Mouse (Mus musculus) induced T-regulatory cell, adult 2 months (primary cell): ENCODE results near the gene Col15a1.

Experiments used
- DNase-seq: peaks from one replicate; pipeline ENCODE4 v3.0.0-alpha.2; 2012; ENCODE audit warnings: low read depth

The Col15a1 gene

DNA sequence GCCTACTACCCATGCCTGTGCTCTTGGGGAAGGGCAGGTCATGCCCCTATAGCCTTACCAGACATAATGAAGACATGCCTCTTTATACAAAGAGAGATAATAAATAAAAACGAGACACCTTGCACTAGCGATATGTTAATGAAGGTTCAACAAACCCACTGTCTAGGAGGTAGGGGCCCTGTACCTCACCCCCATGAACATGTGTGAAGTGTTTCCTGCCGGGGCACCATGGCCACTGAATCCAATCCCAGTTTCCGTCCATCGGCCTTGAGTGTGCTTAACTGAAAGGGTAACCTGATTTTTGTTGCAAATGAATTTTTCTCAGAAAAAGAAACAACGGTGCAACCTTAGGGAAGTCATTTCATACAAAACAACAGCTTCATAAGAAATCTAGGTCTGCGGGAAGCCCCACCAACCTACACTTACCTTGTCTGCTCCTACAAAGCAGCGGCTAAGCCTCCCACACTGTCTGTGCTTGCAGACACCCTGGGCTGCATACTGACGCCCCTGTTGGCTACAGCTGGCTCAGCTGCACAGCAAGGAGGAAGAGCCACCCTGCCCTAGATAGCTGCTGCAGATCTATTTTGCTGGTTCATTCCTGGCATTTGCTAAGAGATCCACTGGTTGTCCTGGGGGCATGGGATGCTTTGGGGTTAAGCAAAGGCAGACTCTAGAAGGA, 64.6 kb downstream of the Col15a1 start:
- DNase-seq = peak; percentile 71

DNA sequence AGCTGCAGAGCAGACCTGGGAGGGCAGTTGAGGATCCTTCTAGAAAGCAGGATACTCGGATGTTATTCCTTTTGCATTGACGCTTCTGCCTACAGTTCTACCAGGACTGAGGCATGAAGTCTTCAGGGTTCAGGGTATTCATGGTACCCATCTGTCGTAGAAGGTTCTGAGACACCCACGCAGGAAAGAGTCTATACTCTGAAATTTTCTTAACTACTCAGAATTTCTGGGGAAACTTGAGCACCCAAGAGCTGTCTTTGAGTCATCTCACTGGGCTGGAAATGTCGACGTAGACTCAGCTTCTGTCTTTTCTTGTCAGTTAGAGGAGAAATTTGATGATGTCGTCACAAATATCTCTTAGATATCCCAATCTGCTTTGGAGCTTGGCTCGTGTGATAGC, 65.8 kb downstream of the Col15a1 start:
- DNase-seq = peak; percentile 66

DNA sequence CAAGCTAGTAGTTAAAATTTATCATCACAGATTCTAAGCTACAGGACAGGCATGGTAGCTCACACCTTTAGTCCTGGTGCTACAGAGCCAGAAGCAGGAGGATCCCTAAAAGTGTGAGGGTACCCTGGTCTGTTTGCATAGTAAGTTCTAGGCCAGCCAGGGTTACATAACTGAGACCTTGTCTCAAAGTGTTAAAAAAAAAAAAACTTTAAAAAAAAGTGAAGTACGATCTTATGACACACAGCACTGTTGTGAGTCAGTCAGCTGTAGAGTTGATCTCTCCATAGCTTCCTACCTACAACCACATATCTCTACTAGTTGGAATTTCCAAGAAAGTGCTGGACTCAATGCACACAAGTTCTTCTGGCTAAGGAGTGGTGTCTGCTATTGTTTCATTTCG, 67.0 kb downstream of the Col15a1 start:
- DNase-seq = no peak

DNA sequence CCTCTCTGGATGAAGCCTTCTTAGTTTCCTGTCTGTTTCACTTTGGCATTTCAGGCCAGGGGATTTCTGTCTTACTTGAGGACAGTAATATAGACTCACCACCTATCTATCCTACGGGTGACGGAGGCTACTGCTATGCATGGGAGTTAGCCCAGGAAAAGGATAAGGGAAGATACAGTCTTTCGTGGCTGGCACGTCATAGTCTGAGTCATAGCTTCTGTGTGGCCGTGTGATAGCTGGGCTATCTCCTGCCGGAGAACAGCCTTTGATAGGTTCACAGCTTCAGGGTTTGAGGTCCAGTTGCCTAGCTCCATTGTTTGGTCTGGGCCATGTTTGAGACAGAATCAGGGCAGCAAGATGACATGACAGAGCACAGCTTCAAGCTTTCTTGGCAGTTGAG, 70.4 kb downstream of the Col15a1 start:
- DNase-seq = no peak

DNA sequence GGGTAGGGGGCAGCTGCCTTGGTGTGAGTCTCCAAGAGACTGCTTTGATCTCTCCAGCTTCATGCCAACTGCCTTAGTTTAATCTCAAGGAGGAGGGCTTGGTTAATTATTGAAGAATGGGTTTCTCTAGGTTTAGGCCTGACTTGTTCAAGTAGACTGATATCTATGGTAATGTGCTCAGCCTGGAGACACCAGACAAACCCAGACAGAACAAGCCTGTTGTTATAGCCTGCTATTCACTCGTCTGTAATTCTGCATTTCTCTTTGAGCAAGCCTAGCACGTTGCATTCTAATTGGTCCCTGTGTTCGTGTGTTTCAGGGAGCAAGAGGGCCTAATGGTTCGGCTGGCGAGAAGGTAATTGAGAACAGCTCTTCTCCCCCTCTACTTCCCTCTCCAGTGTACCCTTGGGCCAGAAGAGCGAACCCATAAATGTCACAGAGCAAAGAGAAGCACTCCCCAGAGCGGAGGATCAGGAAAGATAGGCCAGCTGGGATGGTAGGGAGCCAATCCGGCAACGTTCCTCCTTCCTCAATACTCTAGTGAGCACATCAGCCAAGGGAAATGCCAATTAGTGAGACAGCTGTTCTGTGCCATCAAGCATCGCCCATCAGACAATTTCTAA, 71.2 kb downstream of the Col15a1 start:
- DNase-seq = no peak

DNA sequence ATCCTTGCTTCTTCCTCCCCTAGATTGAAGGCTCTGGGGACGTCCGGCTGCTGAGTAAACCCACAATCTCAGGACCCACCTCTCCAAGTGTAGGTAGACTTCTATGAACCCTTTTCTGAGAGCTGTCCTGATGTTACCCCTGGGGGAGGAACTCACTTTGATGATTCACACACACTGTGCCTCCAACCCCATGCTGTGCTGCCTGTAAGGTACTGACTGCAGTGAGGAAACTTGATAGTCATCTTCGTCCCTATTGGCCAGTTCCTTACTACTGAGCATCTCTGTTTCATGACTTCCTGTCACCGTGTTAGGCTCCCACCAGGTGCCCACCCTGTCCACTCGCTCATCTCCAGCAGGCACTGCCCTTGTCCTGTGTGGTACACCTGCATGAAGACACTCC, 72.2 kb downstream of the Col15a1 start:
- DNase-seq = peak; percentile 55

DNA sequence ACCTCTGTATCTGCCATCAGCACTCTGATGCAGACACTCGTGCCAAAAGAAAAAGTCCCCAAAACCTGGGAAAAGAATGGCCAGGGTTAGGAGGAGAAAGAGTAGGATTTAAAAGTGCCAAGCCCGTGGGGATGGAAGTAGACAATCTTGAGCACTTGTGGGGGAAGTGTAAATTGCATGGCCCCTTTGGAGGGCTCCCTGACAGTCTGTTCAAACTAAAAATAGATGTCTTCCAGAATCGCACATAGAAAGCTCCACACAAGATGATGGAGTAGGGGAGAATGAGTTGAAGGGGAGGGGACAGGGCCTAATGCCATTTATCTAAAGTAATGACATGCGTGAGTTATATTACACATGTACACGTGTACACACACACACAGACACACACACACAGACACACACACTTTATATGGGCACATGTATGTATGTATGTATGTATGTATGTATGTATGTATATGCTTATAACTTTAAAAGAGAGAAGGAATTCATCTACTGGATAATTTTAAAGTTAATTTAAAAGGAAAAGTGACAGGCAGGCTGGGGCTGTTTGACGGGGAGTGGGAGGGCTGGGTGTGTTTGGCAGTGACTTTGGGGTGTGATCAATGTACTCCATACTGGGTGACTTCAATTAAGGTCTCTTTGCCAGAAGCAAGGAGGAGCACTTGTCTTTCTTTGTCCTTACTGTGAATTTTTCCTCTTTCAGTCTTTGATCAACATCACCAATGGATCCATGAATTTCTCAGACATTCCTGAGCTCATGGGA, 74.1 kb downstream of the Col15a1 start:
- DNase-seq = no peak

DNA sequence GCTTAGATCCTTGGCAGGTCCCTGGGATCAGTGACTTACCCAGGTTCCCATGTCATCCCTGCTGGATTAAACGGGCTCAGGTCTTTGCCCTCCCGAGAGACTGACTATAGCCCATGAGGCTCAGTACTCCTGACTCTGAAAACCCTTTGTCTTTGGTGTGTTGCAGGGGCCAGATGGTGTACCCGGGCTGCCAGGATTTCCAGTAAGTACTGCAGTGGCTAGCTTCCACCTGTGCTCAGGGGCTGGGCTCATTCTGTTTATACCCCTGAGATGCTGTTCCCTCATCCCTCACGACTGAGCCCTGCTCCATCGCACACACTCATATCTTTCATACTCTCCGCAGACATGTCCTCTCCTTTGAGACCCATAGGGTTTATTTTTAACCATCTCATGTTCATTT, 76.3 kb downstream of the Col15a1 start:
- no peak for DNase-seq

DNA sequence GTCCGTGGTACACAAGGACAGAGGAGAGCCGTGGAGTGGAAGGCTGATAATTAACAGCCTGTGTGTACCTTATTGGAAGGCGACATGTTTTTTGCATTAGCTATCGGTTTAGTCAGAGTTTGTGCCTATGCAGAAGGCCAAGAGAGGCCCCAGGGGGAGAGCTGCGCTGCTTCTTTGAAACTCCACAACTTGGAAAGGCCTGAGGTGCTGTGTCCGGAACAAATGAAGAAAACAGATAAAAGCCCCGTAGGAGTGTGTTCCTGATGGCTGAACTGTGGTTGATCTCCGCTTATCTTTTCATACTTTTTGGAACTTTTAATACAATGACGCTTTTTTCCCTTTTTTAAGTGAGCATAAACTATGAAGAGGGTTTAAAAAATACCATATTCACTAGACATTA, 76.9 kb downstream of the Col15a1 start:
- DNase-seq = no peak

DNA sequence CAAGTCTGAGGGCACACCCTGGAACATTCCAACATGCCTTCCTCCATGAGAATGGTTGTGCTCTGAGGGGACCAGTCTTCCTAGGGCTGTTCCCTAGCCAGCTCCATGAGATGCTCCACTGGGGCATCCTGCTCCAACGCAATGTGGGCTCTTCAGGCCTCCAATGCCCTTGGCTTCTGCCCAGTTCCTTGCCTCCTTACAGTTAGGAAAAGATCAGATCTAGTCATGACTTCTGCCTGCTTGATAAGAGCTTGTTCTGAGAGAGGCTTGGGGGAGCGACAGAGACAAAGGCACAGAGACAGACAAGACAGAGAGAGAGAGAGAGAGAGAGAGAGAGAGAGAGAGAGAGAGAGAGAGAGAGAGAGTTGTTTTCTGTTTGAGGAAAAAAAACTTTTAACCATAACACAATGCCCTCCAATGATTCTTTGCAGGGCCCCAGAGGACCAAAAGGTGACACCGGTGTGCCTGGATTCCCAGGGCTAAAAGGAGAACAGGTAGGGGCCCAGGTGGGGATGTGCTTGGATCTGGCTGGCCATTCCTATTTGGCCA, 78.7 kb downstream of the Col15a1 start:
- no peak for DNase-seq

DNA sequence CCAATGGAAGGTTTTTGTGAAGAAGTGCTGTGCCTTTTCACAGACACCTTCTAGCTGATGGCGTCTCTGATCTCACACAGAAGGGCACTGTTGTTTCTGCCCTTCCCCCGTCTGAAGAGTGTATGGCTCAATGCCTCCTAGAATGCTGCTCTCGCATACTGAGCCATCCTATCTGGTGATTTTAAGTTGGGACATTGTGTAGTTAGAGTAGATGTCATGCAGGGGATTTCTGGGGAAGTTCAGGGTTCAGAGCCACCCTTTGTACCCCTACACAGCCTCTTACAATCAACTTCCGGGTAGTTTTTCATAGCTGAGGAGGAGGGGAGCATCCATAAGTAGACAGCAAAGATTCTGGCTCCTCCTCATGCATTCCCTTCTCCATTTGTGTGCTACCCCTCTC, 79.5 kb downstream of the Col15a1 start:
- peak; percentile 49 for DNase-seq

DNA sequence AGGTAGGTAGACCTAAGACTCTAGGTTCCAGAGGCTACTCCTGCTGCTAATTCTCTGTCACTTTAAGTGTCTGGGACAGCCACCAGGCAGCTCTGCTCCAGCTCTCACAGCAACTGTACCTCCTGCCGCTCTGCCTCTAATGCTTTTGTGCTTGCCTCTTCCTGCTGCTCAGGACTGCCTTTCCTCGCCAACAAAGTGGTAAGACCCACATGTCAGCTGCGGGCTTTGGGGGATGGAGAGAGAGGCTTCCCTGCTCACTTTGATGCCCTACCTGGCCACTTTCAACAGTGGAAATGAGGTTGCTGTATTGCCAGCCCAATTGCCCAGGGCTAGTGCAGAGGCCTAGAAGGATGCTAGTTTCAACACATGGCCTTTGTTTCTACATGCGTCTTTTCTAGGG, 80.3 kb downstream of the Col15a1 start:
- DNase-seq = no peak

DNA sequence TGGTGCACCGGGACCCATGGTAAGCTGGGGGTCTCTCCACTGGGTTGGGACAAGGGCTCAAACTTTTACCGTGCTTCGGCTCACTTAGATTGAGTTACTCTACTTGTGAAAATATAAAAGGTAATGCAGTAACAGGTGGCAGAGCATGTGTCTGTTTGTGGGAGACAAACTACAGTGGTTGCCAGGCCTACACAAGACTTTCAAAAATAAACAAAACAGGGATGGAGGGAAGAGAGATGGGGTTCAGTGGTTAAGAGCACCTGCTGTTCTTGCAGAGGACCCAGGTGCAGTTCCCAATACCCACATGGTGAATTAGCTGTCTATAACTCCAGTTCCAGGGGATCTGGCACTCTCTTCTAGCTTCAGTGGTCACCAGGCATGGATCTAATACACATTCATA, 81.6 kb downstream of the Col15a1 start:
- DNase-seq = no peak

DNA sequence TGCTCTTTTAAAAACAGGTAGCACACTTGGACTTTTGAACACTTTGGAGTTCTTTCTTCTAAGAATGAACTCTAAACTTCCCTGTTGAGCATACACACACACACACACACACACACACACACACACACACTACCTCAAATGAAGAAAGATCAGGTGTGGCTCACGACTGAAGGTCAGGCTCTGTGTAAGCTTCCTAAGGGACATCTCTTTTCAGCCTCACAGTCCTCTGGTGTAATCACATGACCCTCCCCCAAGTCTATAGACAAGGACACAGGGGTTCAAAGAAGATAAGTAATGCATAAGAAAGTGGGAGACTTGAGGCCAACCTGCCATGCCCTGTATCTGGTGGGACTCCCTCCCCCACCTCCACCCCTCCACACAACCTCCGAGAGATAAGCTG, 82.5 kb downstream of the Col15a1 start:
- DNase-seq = no peak

DNA sequence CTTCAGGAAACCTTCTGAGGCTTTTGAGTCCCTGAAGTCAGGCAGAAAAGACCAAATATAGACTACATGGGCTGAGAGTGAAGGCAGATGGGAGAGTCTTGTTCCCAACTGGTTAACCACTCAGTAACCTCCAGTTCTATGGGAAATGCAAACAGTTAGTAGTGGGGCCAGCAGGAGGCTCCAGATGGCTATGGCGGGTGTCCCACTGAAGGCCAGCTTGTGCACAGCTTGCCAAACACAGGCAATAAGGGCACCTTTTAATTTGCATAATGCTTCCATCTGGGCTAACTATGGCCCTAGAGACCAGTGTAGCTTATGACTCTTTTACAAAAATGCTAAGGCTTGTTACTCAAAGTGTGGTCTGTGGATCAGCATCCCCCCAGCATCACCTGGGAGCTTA, 83.1 kb downstream of the Col15a1 start:
- DNase-seq = no peak

DNA sequence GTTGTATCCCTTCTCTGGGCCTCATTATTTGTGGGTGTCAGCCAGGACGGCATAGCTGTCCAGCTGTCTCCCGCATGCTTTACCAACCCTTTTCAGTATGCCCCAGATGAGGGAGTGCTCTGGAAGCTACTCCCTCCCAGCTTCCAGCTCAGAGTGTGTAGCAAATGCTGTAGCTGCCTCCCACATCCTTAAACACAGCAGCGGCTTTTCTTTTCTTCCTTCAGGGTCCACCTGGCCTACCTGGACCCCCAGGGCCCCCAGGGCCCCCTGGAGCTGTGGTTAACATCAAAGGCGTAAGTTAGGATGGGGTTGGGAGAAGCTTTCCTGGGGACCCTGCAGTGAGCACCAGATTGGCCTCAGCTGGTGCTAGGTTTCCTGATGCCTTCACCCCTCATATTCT, 85.0 kb downstream of the Col15a1 start:
- DNase-seq = no peak

DNA sequence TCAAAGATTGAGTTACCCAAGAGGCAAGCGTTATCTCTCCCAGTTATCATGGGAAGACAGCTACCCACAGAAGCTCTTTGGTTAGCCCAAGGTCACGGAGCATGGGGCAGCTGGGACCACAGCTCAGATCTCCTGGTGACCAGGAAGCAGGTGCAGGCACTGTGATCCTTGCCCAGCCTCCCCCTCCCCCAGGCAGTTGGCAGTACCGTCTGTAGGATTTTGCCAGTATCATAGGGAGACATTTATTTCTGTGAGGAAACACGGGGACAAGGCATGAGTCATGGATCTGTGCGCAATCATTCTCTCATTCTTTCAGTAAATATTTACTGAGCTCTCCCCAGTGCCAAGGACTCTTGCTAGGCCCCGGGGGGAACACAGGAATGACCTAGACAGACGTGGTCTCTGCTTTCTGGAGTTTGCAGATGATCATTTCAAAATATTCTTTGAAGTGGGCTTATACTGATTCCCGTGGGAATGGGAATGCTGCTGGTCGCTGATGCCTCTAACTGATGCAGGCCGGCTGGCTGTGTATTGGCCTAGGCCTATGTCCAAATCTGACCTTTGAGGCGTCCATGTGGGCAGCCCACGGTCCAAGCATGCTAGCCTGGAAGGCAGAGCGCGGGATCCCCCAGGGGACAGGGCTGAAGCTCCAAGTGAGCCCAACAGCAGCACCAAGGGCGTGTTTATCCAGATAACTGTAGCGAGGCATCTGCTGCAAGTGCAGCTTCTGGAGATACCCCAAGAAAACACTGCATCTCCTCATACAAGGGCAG, 86.0 kb downstream of the Col15a1 start:
- DNase-seq = no peak

DNA sequence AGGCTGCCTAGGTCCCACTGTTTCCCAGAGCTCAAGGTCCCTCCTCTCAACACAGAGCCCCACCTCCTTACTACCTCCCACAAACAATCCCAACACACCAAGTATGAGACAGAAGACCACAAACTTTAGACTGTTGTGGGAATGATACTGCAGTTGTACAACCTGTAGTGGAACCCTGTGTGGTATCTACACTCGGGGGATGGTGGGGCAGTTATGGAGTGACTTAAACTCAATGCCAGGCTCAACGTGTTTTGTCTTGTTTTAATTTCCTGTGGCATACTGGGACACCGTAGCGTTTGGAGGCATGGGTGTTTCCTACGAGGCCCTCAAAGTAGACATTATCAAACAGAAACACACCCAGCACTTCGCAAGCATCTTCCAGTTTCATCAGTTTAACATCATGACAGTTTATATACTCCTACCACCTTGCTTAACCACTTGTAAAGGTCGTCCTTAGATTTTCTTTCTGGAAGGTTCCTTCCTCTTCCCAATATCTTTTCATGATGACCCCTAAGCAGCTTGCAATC, 86.6 kb downstream of the Col15a1 start:
- DNase-seq = no peak

DNA sequence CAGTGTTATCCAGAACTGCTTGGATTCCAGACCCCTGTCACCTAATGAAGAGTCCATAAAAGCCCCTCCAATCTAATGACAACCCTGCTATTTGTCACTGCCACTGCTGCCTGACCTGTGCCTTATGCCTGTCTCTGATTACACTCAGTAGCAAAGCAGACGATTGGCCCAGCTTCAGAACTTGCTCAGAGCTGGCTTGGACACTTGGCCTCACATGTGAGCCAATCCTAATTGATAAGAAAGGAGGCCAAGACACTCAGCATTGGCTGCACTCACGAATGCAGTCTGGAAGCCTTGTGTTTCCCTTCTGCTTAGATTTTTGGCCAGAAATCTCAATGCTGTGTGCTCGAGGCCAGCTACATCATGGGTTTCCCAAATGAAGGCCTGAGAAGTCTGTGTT, 87.6 kb downstream of the Col15a1 start:
- no peak for DNase-seq

DNA sequence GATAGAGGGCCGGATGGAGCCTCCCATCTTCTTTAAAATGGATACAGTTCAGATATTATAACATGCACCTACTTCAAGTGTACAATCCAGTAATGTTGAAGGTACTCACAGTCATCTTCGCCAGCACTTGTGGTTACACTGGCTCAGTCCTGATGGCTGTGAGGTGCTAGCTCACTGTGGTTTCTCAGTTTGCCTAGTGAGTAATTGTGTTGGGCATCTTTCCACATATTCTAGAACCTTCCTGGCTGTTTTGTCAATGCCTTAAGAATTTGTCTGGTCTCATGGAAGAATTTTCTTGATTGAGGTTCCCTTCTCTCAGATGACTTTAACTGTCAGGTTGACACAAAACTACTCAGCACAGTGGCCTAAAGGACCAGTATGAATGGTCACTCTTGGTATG, 92.7 kb downstream of the Col15a1 start:
- DNase-seq = no peak

DNA sequence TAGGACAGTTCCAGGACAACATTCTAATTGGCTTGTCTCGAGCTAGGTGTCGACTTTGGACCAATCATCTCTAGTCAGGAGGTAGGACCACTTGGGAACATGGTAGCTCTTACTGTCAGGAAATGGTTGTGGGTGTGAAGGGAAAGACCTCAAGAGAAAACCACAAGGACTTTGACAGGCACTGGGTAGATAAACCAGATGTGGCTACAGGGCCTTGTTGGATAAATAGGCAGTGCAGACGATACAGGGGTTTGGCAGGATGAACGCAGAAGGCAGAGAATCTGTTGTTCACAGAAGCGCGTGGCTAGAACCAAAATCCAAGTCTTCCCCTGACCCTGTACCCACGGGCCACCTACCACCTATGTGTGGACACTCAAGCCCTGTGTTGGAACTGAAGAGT, 94.6 kb downstream of the Col15a1 start:
- DNase-seq = peak; percentile 65

DNA sequence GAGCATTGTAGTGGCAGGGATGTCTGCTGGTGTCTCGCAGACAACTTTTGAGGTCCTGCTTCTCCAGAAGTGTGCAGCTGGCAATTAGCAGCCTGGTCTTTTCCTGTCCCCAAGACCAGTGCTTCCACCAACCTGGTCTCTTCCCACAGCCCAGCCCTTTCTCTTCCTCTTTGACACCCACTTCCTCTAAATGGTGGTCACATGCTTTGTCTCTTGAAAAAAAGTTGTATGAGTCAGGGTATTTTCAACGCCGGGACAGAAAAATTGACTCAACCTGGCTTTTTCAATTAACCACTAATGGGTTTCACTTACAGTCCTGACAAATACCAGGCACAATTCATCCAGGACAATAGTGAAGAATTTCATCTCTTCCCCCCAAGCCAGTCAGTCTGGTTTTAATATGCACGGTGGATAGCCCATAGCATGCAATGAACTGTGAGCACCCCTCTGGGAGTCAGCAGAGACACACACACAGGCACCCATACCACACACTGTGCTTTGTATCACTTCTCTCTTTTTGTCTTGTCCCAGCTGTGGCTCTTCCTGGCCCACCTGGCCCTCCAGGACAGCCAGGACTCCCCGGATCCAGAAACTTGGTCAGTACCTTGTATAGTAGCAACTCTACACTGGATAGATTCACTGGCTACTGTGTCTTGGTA, 95.5 kb downstream of the Col15a1 start:
- DNase-seq = peak; percentile 82
